Mouse (Mus musculus) embryonic fibroblast, embryonic 13.5 days (primary cell): ENCODE results near the gene Pdk4. TPM values are rescaled to one million over a fixed set of nuclear protein-coding genes. Genes with fewer than 3 reads are reported as not detected.

ENCODE experiments used
- H3K27ac ChIP-seq: 2 replicates; pipeline ENCODE4 v1.5.1; 2012; ENCODE audit warnings: low read length, control low read depth, inconsistent platforms; ENCODE audit not compliant: insufficient read depth
- H3K4me1 ChIP-seq: 2 replicates; pipeline ENCODE4 v1.6.1; 2011; ENCODE audit warnings: low read length; ENCODE audit not compliant: control insufficient read depth, insufficient read depth
- H3K4me3 ChIP-seq: 2 replicates; pipeline ENCODE4 v1.5.1; 2011; ENCODE audit warnings: mild to moderate bottlenecking, control low read depth, low read length; ENCODE audit not compliant: insufficient read depth
- CTCF ChIP-seq: IDR thresholded peaks from 2 replicates; pipeline ENCODE4 v1.5.1; 2011; ENCODE audit warnings: mild to moderate bottlenecking, control low read depth, low read length, moderate library complexity, borderline replicate concordance; ENCODE audit not compliant: insufficient read depth
- POLR2A ChIP-seq: IDR thresholded peaks from 2 replicates; pipeline ENCODE4 v1.6.1; 2011; ENCODE audit warnings: low read depth, mild to moderate bottlenecking, control low read depth, low read length, moderate library complexity
- polyA plus RNA-seq: library from polyadenylated mRNA; stranded (reverse); fragments of >200 nt; gene quantifications from 2 replicates; pipeline ENCODE4 v1.2.4, GENCODE M21; 2011; ENCODE audit warnings: low read depth; ENCODE audit not compliant: missing spikeins, insufficient read length

The Pdk4 gene
- polyA plus RNA-seq, 1 experiment, result 8.5 TPM

- Histone ChIP-seq H3K4me1 (peaks cover 10% of the 10 kb centered on the region; the same call in 1 of the 2 replicates), H3K27ac (no peak overlapping the region), H3K4me3 (no peak overlapping the region)
- TF ChIP-seq CTCF (no peak), POLR2A (no peak)
Measured at GRCm38 (mm10) chr6:5447546-5447945, 48.6 kb downstream of the Pdk4 start.

DNA sequence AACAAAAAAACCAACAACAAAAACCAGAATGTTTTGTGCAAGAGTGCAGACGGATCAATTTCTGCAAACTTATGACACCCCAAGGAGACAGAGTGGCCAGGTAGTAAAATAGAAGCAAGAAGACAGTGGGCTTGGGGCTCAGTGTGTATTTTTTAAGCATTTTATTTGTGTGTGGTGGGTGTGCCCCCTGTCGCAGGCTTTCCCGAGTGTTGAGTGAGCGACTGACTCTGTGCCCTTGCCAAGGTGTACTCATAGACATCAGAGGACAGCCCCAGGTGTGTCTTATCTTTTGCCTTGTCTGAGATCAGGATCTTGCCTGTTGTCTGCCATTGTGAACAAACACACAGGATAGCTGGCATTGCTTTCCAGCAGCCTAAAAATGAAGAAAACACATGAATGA, 49.1 kb downstream of the Pdk4 start:
- H3K4me3 ChIP-seq, result no peak overlapping the region
- peaks cover 10% of the 10 kb centered on the region; the same call in 1 of the 2 replicates for H3K4me1 ChIP-seq
- H3K27ac ChIP-seq, result no peak overlapping the region
- no peak for TF ChIP-seq CTCF
- TF ChIP-seq POLR2A, result no peak

DNA sequence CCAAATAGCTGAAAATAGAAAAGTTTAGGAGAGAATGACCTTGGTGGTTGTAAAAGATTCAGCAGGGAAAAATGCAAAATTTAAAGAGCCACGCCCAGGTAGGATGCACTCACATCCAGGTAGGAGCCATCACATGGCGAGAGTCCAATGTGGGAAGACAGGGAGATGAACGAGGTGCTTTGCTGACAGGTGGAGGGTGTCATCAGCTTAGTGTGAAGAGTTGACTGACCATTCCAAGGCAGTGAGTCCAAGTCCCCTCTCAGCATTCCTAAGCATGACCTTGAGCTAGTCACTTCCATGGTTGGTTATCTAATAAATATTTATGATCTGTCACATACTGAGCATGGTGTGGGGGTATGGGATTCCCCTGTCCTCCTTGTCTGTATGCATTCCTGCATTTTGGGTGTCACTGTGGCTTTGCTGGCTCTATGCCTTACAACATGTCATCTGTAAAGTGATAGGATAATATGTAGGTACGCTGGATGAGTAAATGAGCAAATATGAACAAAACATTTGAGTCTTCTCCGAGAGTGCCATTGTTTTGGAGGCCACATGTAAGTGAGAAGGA, 51.7 kb downstream of the Pdk4 start:
- no peak overlapping the region for H3K27ac ChIP-seq
- peaks cover 11% of the 10 kb centered on the region; the same call in 1 of the 2 replicates for H3K4me1 ChIP-seq
- H3K4me3 ChIP-seq, result no peak overlapping the region
- TF ChIP-seq CTCF (no peak), POLR2A (no peak)

GRCm38 (mm10) chr6:5443104-5443863, 52.8 kb downstream of the Pdk4 start:
- Histone ChIP-seq H3K27ac (peak overlapping the region; percentile 93), H3K4me3 (no peak overlapping the region), H3K4me1 (peaks cover 13% of the 10 kb centered on the region; the same call in 1 of the 2 replicates)
- TF ChIP-seq CTCF (no peak), POLR2A (no peak)

- Histone ChIP-seq H3K4me3 (no peak overlapping the region), H3K4me1 (peaks cover 13% of the 10 kb centered on the region; the same call in 1 of the 2 replicates), H3K27ac (peak overlapping the region; percentile 98)
- TF ChIP-seq POLR2A (no peak), CTCF (no peak)
Measured at GRCm38 (mm10) chr6:5442316-5443085, 53.6 kb downstream of the Pdk4 start.

GRCm38 (mm10) chr6:5441221-5441620, 54.9 kb downstream of the Pdk4 start:
- H3K27ac ChIP-seq, result peak overlapping the region; percentile 37; the same call in 1 of the 2 replicates
- no peak for TF ChIP-seq CTCF
- TF ChIP-seq POLR2A, result no peak

DNA sequence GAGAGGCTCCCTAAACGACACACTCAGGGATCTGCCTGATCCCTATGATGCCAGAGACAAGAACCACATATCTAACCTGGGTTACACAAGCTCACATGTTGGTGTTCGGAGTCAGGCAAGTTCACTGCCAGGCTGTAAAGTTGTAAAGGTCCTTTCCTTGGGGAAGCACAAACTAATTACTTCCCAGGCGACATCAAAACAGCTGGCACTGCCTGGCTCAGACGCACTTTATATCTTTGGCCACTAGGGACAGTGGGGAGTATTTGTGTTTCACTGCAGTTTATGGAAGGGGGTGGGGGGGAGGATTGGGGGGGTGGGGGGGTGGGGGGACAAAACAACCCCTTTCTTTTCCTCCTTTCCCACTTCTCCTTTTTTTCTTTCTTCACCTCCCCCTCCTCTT, 58.4 kb downstream of the Pdk4 start:
- TF ChIP-seq POLR2A (no peak), CTCF (no peak)
- H3K27ac ChIP-seq, result no peak overlapping the region
- H3K4me1 ChIP-seq, result 0 out of 2 replicates have a peak, but pooled peaks cover 3% of the 10 kb centered on the region
- H3K4me3 ChIP-seq, result no peak overlapping the region

More at GRCm38 (mm10) chr6:5441221-5441620, 54.9 kb downstream of the Pdk4 start:
- Histone ChIP-seq H3K4me1 (peaks cover 13% of the 10 kb centered on the region; the same call in 1 of the 2 replicates), H3K4me3 (no peak overlapping the region)

DNA sequence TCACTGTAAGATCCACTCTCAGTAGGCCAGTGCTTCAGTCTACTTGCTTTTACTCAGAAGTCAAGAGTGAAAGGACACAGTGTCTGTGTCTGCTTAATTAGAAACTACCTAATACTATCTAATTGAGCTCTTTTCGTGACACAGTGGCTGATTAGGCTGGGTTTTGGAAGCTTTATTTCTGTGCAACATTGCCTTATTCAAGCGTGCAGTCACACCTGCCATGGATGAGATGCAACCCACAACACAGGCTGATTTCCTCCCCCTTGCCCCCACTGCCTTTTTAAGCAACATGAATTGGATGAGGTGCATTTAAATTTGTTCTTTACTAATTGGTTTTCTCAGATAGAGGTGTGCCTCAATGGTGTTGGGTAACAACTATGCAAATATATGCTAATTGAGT, 62.2 kb downstream of the Pdk4 start:
- no peaks in the 10 kb centered on the region; the same call in 1 of the 2 replicates for H3K4me1 ChIP-seq
- no peak overlapping the region for H3K4me3 ChIP-seq
- H3K27ac ChIP-seq, result no peak overlapping the region
- TF ChIP-seq POLR2A (no peak), CTCF (no peak)

Other genes starting within 250 kb of the Pdk4 start
- 33.5 and 35.6 TPM in 2 replicates for gene Pon3, start 240.0 kb downstream of the Pdk4 start, polyA plus RNA-seq
- gene Pon2, start 197.9 kb downstream of the Pdk4 start, polyA plus RNA-seq, result 23.0 and 31.0 TPM in 2 replicates
- gene Asb4, start 112.9 kb downstream of the Pdk4 start, polyA plus RNA-seq, result 3.8 and 4.4 TPM in 2 replicates
- gene Dync1i1, start 229.3 kb upstream of the Pdk4 start, polyA plus RNA-seq, result 0.32 and 1.4 TPM in 2 replicates